Mouse (Mus musculus) myocyte (in vitro differentiated cells): ENCODE data around the gene Dusp28. TPM values are rescaled to one million over a fixed set of nuclear protein-coding genes. Genes with fewer than 3 reads are reported as not detected.

Source experiments
- H3K27me3 ChIP-seq: one replicate; pipeline ENCODE4 v1.6.1; 2011; ENCODE audit not compliant: control insufficient read depth, insufficient read depth, insufficient read length
- H3K36me3 ChIP-seq: one replicate; pipeline ENCODE4 v1.6.1; 2011; ENCODE audit not compliant: control insufficient read depth, insufficient read depth
- H3K4me2 ChIP-seq: one replicate; pipeline ENCODE4 v1.6.1; 2011; ENCODE audit warnings: low read depth, control low read depth
- H3K4me3 ChIP-seq: one replicate; pipeline ENCODE4 v1.5.1; 2011; ENCODE audit warnings: mild to moderate bottlenecking, control low read depth, moderate library complexity
- H3K79me2 ChIP-seq: one replicate; pipeline ENCODE4 v1.6.1; 2011; ENCODE audit not compliant: control insufficient read depth, insufficient read depth
- H3ac ChIP-seq: one replicate; pipeline ENCODE4 v1.6.1; 2011; ENCODE audit not compliant: control insufficient read depth, insufficient read length
- CEBPB ChIP-seq: IDR thresholded peaks from 2 replicates; pipeline ENCODE4 v1.6.1; 2011; ENCODE audit warnings: mild to moderate bottlenecking, moderate library complexity; ENCODE audit not compliant: poor library complexity, insufficient read depth, severe bottlenecking
- E2F4 ChIP-seq: IDR thresholded peaks from one replicate; pipeline ENCODE4 v1.6.1; 2011; ENCODE audit warnings: mild to moderate bottlenecking, control low read depth, moderate library complexity; ENCODE audit not compliant: insufficient read depth
- MAX ChIP-seq: IDR thresholded peaks from one replicate; pipeline ENCODE4 v1.6.1; 2011; ENCODE audit warnings: low read depth, mild to moderate bottlenecking, control low read depth
- MYOD1 ChIP-seq, 3 experiments: IDR thresholded peaks; one replicate each; pipeline ENCODE4 v1.6.1; 2011; ENCODE audit warnings: control low read depth in 2 of 3, low read depth in 2 of 3, mild to moderate bottlenecking in 2 of 3, moderate library complexity in 1 of 3; ENCODE audit not compliant: insufficient read length in 2 of 3, control insufficient read depth in 1 of 3
- MYOG ChIP-seq, 3 experiments: IDR thresholded peaks; one replicate each; pipeline ENCODE4 v1.6.1; 2011; ENCODE audit warnings: control low read depth in 2 of 3, low read depth in 2 of 3, mild to moderate bottlenecking in 2 of 3; ENCODE audit not compliant: insufficient read length in 2 of 3, control insufficient read depth in 1 of 3, insufficient read depth in 1 of 3
- POLR2A ChIP-seq: IDR thresholded peaks from one replicate; pipeline ENCODE4 v1.6.1; 2011; ENCODE audit warnings: low read depth, mild to moderate bottlenecking, control low read depth, moderate library complexity; ENCODE audit not compliant: insufficient read length
- POLR2AphosphoS2 ChIP-seq: IDR thresholded peaks from one replicate; pipeline ENCODE4 v1.6.1; 2011; ENCODE audit warnings: low read depth, control low read depth; ENCODE audit not compliant: insufficient read length
- REST ChIP-seq: IDR thresholded peaks from one replicate; pipeline ENCODE4 v1.6.1; 2011; ENCODE audit warnings: mild to moderate bottlenecking, control low read depth, moderate library complexity; ENCODE audit not compliant: insufficient read depth, insufficient read length
- SRF ChIP-seq: IDR thresholded peaks from one replicate; pipeline ENCODE4 v1.6.1; 2011; ENCODE audit warnings: low read depth; ENCODE audit not compliant: control insufficient read depth, insufficient read length
- TCF12 ChIP-seq: IDR thresholded peaks from one replicate; pipeline ENCODE4 v1.6.1; 2011; ENCODE audit warnings: mild to moderate bottlenecking, control low read depth; ENCODE audit not compliant: poor library complexity, insufficient read depth, severe bottlenecking
- TCF3 ChIP-seq: IDR thresholded peaks from one replicate; pipeline ENCODE4 v1.6.1; 2011; ENCODE audit warnings: low read depth, control low read depth; ENCODE audit not compliant: insufficient read length
- USF1 ChIP-seq: IDR thresholded peaks from one replicate; pipeline ENCODE4 v1.6.1; 2011; ENCODE audit warnings: low read depth, mild to moderate bottlenecking, control low read depth, moderate library complexity
- polyA plus RNA-seq: library from polyadenylated mRNA; unstranded; fragments of >200 nt; fragmentation: generic; extraction: Trizol; gene quantifications from one replicate; pipeline ENCODE4 v1.2.1, GENCODE M21; 2012; ENCODE audit warnings: missing spikeins

The Dusp28 gene
- polyA plus RNA-seq, 1 experiment = 40.9 TPM

DNA sequence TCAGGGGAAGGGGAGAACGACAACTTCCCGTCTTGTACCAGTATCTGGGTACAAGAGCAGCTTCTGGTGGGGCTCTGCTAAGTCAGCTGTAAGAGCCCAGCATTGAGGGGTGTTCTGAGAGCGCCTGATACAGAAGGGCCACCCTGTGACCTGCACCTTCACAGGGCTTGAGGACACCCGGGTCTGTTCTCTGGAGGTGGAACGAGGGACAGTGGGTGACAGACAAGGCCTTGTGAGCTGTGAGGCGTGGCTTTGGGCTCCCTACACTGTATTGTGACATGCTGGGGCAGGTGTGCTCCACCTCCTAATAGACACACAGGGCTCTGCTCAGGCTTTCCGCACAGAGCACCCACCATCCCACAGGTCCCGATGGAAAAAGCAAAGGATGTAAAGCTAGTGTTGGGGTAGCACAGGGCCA lies 4.9 kb downstream of the Dusp28 start:
- Histone ChIP-seq H3K79me2 (peaks cover 10% of the 10 kb centered on the region), H3ac (peak overlapping the region; percentile 79), H3K27me3 (no peaks in the 10 kb centered on the region), H3K4me2 (peak overlapping the region; percentile 76), H3K36me3 (peaks cover 11% of the 10 kb centered on the region), H3K4me3 (peak overlapping the region; percentile 27)
- no peak for TF ChIP-seq SRF
- no peak for TF ChIP-seq REST
- no peak for TF ChIP-seq E2F4
- TF ChIP-seq USF1 = no peak
- no peak for TF ChIP-seq MAX
- TF ChIP-seq POLR2AphosphoS2 = no peak
- peak in 2 of 3 experiments; percentile 67 to 82 for TF ChIP-seq MYOD1 (IDR thresholded peaks at IDR 0.05; ENCODE audit: control insufficient read depth in 1 of 3, insufficient read length in 2 of 3, low read depth in 2 of 3)

DNA sequence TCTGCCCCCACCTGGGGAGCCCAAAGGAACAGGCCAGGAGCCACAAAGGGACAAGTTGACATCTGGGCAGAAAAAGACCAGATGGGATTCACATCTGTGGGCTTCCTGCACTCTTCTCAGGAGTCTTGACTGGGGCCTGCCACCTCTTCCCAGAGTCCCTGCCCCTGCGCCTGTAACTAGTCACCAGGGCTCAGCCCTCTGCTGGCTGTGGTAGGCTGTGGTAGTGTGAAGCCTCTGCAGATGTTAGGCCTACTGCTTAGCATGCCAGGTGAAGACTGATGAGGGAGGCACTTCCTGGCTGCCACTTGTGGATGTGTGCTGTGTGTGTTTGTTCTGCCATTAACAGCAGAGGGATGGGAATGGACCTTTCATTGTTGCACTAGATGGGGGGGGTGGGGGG lies 5.5 kb downstream of the Dusp28 start:
- peaks cover 11% of the 10 kb centered on the region for H3K36me3 ChIP-seq
- H3ac ChIP-seq = no peak overlapping the region
- H3K4me3 ChIP-seq = peak overlapping the region; percentile 27
- no peaks in the 10 kb centered on the region for H3K27me3 ChIP-seq
- TF ChIP-seq POLR2A = no peak
- no peak for TF ChIP-seq USF1
- no peak for TF ChIP-seq MAX
- TF ChIP-seq CEBPB = no peak
- TF ChIP-seq TCF3 = no peak
- TF ChIP-seq TCF12 = no peak
- TF ChIP-seq MYOD1 (IDR thresholded peaks at IDR 0.05; ENCODE audit: control insufficient read depth in 1 of 3, insufficient read length in 2 of 3, low read depth in 2 of 3) = no peak
- no peak for TF ChIP-seq MYOG (IDR thresholded peaks at IDR 0.05; ENCODE audit: control insufficient read depth in 1 of 3, insufficient read depth in 1 of 3, insufficient read length in 2 of 3, low read depth in 2 of 3)
- peaks cover 10% of the 10 kb centered on the region for H3K79me2 ChIP-seq
- H3K4me2 ChIP-seq = peak overlapping the region; percentile 76

DNA sequence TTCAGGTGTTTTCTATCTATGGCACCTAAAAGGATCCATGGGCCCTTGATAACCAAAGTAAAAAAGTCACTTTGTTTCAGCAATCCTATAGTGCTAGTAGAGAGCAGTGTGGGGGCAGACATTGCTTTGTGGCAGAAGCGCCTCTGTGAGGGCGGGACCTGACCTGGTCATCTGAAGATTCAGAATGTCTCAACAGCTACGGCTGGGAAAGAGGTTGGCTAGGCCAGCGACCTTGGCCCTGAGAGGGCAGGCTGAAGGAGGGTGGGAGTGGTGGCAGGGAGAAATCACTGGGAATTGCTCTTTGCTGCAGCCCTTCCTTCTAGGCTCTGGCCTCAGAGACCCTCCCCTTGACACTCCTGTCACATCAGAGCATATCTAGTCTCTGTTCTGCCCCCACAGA lies 7.5 kb downstream of the Dusp28 start:
- TF ChIP-seq MYOD1 (IDR thresholded peaks at IDR 0.05; ENCODE audit: control insufficient read depth in 1 of 3, insufficient read length in 2 of 3, low read depth in 2 of 3) = no peak
- TF ChIP-seq CEBPB = no peak
- no peak for TF ChIP-seq TCF3
- no peak for TF ChIP-seq POLR2A
- no peak for TF ChIP-seq E2F4
- no peak for TF ChIP-seq SRF
- TF ChIP-seq MYOG (IDR thresholded peaks at IDR 0.05; ENCODE audit: control insufficient read depth in 1 of 3, insufficient read depth in 1 of 3, insufficient read length in 2 of 3, low read depth in 2 of 3) = no peak
- TF ChIP-seq REST = no peak
- no peak for TF ChIP-seq MAX
- no peak for TF ChIP-seq TCF12
- Histone ChIP-seq H3ac (no peak overlapping the region), H3K4me3 (no peak overlapping the region), H3K27me3 (no peaks in the 10 kb centered on the region), H3K79me2 (peaks cover 9% of the 10 kb centered on the region), H3K36me3 (peaks cover 11% of the 10 kb centered on the region), H3K4me2 (no peak overlapping the region)

GRCm38 (mm10) chr1:92914993-92915392 lies 8.2 kb downstream of the Dusp28 start:
- Histone ChIP-seq H3K27me3 (no peaks in the 10 kb centered on the region), H3K79me2 (peaks cover 1% of the 10 kb centered on the region), H3ac (no peak overlapping the region), H3K4me2 (no peak overlapping the region), H3K4me3 (no peak overlapping the region), H3K36me3 (peaks cover 11% of the 10 kb centered on the region)
- TF ChIP-seq POLR2A = no peak
- no peak for TF ChIP-seq REST
- TF ChIP-seq MYOD1 (IDR thresholded peaks at IDR 0.05; ENCODE audit: control insufficient read depth in 1 of 3, insufficient read length in 2 of 3, low read depth in 2 of 3) = no peak
- TF ChIP-seq POLR2AphosphoS2 = no peak

GRCm38 (mm10) chr1:92916725-92917124 lies 9.9 kb downstream of the Dusp28 start:
- Histone ChIP-seq H3K36me3 (peaks cover 18% of the 10 kb centered on the region), H3K79me2 (no peaks in the 10 kb centered on the region), H3K27me3 (no peaks in the 10 kb centered on the region), H3K4me3 (no peak overlapping the region), H3K4me2 (no peak overlapping the region), H3ac (no peak overlapping the region)
- no peak for TF ChIP-seq TCF3

DNA sequence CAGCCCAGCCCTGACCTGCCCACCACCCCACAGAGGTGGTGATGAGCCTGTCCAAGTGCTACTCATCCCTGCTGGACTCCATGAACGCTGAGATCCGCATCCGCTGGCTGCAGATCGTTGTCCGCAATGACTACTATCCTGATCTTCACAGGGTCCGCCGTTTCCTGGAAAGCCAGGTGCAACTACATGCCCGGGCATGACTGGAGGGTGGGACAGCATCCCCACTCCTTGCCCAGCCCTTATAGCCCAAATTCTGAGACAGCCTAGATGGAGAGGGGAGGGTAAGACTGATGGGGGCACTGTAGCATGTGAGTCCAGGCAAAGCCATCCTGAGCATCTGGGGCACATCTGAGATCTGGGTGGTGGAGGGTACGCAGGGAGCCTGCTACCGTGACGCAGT lies 12.4 kb downstream of the Dusp28 start:
- H3K27me3 ChIP-seq = no peaks in the 10 kb centered on the region
- peaks cover 18% of the 10 kb centered on the region for H3K36me3 ChIP-seq
- no peaks in the 10 kb centered on the region for H3K79me2 ChIP-seq
- no peak overlapping the region for H3K4me3 ChIP-seq
- TF ChIP-seq MYOD1 (IDR thresholded peaks at IDR 0.05; ENCODE audit: control insufficient read depth in 1 of 3, insufficient read length in 2 of 3, low read depth in 2 of 3) (no peak), REST (no peak), POLR2AphosphoS2 (no peak), TCF3 (no peak), CEBPB (no peak), MYOG (IDR thresholded peaks at IDR 0.05; ENCODE audit: control insufficient read depth in 1 of 3, insufficient read depth in 1 of 3, insufficient read length in 2 of 3, low read depth in 2 of 3) (no peak), TCF12 (no peak)
- no peak overlapping the region for H3ac ChIP-seq
- no peak overlapping the region for H3K4me2 ChIP-seq
